Mouse (Mus musculus) thymus, adult 2 months (tissue): Measurements from ENCODE around the gene Eloa.

Experiments used
- CTCF ChIP-seq: fragments of 200-500 bp; IDR thresholded peaks from 2 replicates; pipeline ENCODE4 v1.5.1; 2012; ENCODE audit warnings: mild to moderate bottlenecking, control low read depth, low read length, moderate library complexity, borderline replicate concordance; ENCODE audit not compliant: control insufficient read depth, poor library complexity, insufficient read depth; ENCODE audit errors: extremely low read depth
- POLR2A ChIP-seq: fragments of 200-500 bp; IDR thresholded peaks from 2 replicates; pipeline ENCODE4 v1.6.1; 2012; ENCODE audit warnings: mild to moderate bottlenecking, low read length, control low read depth, moderate library complexity; ENCODE audit not compliant: control insufficient read depth, poor library complexity, insufficient read depth; ENCODE audit errors: extremely low read depth

DNA sequence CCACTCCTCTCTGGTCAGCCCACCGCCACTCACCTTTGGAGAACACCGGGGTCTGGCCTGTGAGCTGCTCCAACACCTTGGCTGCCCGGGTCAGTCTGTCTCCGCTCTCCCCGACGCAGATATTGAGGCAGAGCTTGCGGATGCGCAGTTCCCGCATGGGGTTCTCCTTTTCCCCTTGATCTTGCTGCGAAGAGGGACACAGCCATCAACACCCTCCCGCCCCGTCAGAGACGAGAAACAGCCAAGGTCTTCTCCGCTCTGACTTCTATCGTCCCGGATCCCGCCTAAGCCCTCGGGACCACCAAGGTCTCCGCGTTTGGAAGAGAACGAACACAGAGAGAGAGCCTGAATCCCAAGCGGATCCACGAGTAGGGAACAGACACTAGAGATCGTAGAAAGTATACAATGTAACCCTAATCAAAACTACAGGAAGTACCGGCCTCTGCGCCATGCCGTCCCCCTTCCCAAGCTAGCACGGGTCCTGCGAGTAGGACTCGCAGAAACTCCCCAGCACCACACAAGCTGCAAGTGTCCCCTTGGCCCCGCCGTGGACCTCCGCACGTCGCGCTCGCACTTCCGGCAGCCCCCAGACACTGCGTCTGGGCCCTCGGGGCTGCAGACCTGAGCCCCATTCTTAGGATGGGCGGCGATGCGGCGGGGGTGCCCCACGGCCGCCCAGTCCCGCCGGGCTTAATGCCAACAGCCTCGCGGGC lies 31.1 kb upstream of the Eloa start:
- TF ChIP-seq CTCF (no peak; the same call in 1 of the 2 replicates), POLR2A (no peak)
